Mouse (Mus musculus) hindbrain, embryonic 16.5 days (tissue): ENCODE results near the gene Arhgap33. TPM values are rescaled to one million over a fixed set of nuclear protein-coding genes. Genes with fewer than 3 reads are reported as not detected.

Experiments
- ATAC-seq: fragments of 200-750 bp; cut with Nextera tagmentation; 2 replicates; pipeline ENCODE4 v1.8.0; 2017; ENCODE audit warnings: moderate TSS enrichment, moderate library complexity
- H3K27ac ChIP-seq: fragments of 300-500 bp; sonication (generic); 2 replicates; pipeline ENCODE4 v1.5.1; 2014; ENCODE audit warnings: low read depth, mild to moderate bottlenecking, control low read depth, low read length, moderate library complexity
- H3K27me3 ChIP-seq: fragments of 300-500 bp; sonication (generic); replicated peaks from 2 replicates; pipeline ENCODE4 v1.6.1; 2014; ENCODE audit warnings: low read length; ENCODE audit not compliant: control insufficient read depth, insufficient read depth
- H3K36me3 ChIP-seq: fragments of 300-500 bp; sonication (generic); 2 replicates; pipeline ENCODE4 v1.6.1; 2014; ENCODE audit warnings: mild to moderate bottlenecking, low read length, moderate library complexity, mixed read lengths; ENCODE audit not compliant: control insufficient read depth, insufficient read depth
- H3K4me1 ChIP-seq: fragments of 300-500 bp; sonication (generic); 2 replicates; pipeline ENCODE4 v1.6.1; 2014; ENCODE audit warnings: low read depth, low read length; ENCODE audit not compliant: control insufficient read depth, insufficient read depth
- H3K4me2 ChIP-seq: fragments of 300-500 bp; sonication (generic); 2 replicates; pipeline ENCODE4 v1.6.1; 2014; ENCODE audit warnings: mild to moderate bottlenecking, low read length, control low read depth, moderate library complexity
- H3K4me3 ChIP-seq: fragments of 300-500 bp; sonication (generic); 2 replicates; pipeline ENCODE4 v1.5.1; 2014; ENCODE audit warnings: mild to moderate bottlenecking, low read length, control low read depth, moderate library complexity
- H3K9ac ChIP-seq: fragments of 300-500 bp; sonication (generic); 2 replicates; pipeline ENCODE4 v1.6.1; 2014; ENCODE audit warnings: low read depth, mild to moderate bottlenecking, control low read depth, low read length, moderate library complexity
- H3K9me3 ChIP-seq: fragments of 300-500 bp; sonication (generic); 2 replicates; pipeline ENCODE4 v1.6.1; 2014; ENCODE audit warnings: mild to moderate bottlenecking, low read length, moderate library complexity; ENCODE audit not compliant: control insufficient read depth
- WGBS: fragments of 180-500 bp; shearing (Covaris S2); extraction: QIAGEN DNeasy Blood & Tissue Kit; methylation state at CpG from one replicate; pipeline ENCODE4 v1.1.7; 2014; 5-methylcytosine and 5-hydroxymethylcytosine counted together
- polyA plus RNA-seq: library from polyadenylated mRNA; unstranded; fragments of >200 nt; fragmentation: Nextera tagmentation; extraction: Ambion mirVana; gene quantifications from 2 replicates; pipeline ENCODE4 v1.2.1, GENCODE M21; 2015

Gene Arhgap33
- polyA plus RNA-seq, 1 experiment from 2014 or later, result 94.8 TPM

DNA sequence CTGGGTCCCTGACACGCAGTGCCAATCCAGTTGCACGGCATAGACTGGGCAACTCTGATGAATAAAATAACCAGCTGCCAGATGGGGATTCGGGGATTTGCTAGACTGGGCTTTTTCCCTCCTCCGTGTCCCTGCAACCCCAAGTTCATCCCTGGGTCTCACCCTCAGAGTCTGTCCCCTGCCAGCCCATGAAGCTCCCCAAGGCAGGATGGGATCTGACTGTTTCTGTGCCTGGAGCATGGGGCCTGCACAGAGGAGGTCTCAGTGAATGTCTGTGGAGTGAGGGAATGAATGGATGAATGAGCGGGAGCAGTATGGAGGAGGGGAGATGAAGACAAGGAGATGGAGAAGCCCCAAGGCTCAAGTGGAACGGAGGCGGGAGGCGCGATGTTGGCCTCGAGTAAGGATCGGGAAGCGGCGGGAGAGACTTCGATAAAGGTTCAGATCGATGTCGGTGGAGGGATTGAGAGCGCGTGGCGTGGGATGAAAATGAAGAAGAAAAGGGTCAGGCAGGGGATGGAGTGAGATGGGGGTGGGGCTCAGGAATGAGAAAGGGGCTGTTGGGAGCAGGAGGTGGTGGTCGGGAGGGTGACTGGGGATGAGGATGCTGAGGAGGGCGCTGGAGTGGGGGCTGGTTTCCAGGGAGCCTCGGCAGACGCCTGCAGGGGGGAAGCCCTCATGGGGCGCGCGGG, 773 bp downstream of the Arhgap33 start:
- peak overlapping the region; percentile 94 for H3K9ac ChIP-seq
- peak; percentile 35 for ATAC-seq
- 1% methylated on average over 23 of the region's 26 CpGs for WGBS

GRCm38 (mm10) chr7:30532931-30533330, 1.9 kb downstream of the Arhgap33 start:
- peaks cover 32% of the 10 kb centered on the region for H3K4me1 ChIP-seq
- peak overlapping the region; percentile 51; the same call in 1 of the 2 replicates for H3K27ac ChIP-seq
- peak overlapping the region; percentile 79 for H3K4me3 ChIP-seq
- H3K4me2 ChIP-seq, result peak overlapping the region; percentile 88
- peak overlapping the region; percentile 94 for H3K9ac ChIP-seq
- H3K27me3 ChIP-seq, result no peaks in the 10 kb centered on the region
- no peaks in the 10 kb centered on the region for H3K9me3 ChIP-seq
- H3K36me3 ChIP-seq, result peaks cover 24% of the 10 kb centered on the region
- 6% methylated on average over 8 of the region's 8 CpGs for WGBS
- peak; percentile 5 for ATAC-seq

More for the DNA sequence above, 773 bp downstream of the Arhgap33 start:
- no peaks in the 10 kb centered on the region for H3K9me3 ChIP-seq
- H3K4me2 ChIP-seq, result peak overlapping the region; percentile 88
- H3K36me3 ChIP-seq, result peaks cover 14% of the 10 kb centered on the region
- no peaks in the 10 kb centered on the region for H3K27me3 ChIP-seq
- H3K4me3 ChIP-seq, result peak overlapping the region; percentile 79
- H3K4me1 ChIP-seq, result peaks cover 32% of the 10 kb centered on the region
- peak overlapping the region; percentile 95 for H3K27ac ChIP-seq

GRCm38 (mm10) chr7:30531291-30531815, 3.5 kb downstream of the Arhgap33 start:
- no peak overlapping the region for H3K9ac ChIP-seq
- no peak for ATAC-seq
- peaks cover 38% of the 10 kb centered on the region for H3K36me3 ChIP-seq
- no peaks in the 10 kb centered on the region for H3K27me3 ChIP-seq
- H3K4me2 ChIP-seq, result no peak overlapping the region; the same call in 1 of the 2 replicates
- no peak overlapping the region for H3K4me3 ChIP-seq
- no peak overlapping the region for H3K27ac ChIP-seq
- no peaks in the 10 kb centered on the region for H3K9me3 ChIP-seq
- peaks cover 32% of the 10 kb centered on the region for H3K4me1 ChIP-seq
- 80% methylated on average over 9 of the region's 9 CpGs for WGBS

DNA sequence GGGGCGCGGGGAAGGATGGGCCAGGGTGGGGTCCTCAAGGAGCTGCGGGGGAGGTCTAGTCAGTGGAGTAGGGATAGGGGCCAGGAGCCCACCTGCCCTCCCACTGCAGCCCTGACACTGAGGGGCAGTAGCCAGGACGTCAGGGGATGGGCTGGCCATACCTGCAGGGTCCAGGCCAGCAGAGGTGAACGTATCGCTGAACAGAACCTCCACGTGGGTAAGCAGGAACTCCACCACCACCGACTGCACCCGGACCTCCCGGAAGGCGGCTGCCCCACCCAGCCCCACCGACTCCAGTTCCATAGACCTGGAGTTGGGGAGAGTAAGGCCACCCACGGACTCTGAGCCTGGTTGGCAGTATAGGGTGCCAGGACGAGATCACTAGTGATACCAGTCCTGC, 7.9 kb downstream of the Arhgap33 start:
- H3K4me2 ChIP-seq, result no peak overlapping the region
- WGBS, result 78% methylated on average over 14 of the region's 14 CpGs
- peaks cover 62% of the 10 kb centered on the region for H3K36me3 ChIP-seq
- H3K9me3 ChIP-seq, result no peaks in the 10 kb centered on the region
- H3K27me3 ChIP-seq, result no peaks in the 10 kb centered on the region
- H3K27ac ChIP-seq, result no peak overlapping the region
- H3K9ac ChIP-seq, result no peak overlapping the region
- ATAC-seq, result no peak
- peaks cover 5% of the 10 kb centered on the region for H3K4me1 ChIP-seq
- no peak overlapping the region for H3K4me3 ChIP-seq

- Histone ChIP-seq H3K4me1 (no peaks in the 10 kb centered on the region; the same call in none of the 2 replicates), H3K27ac (no peak overlapping the region), H3K36me3 (peaks cover 62% of the 10 kb centered on the region), H3K4me2 (no peak overlapping the region), H3K9ac (no peak overlapping the region), H3K4me3 (no peak overlapping the region), H3K9me3 (no peaks in the 10 kb centered on the region), H3K27me3 (no peaks in the 10 kb centered on the region)
- no peak for ATAC-seq
- WGBS, result 36% methylated on average over 17 of the region's 17 CpGs
Observed at GRCm38 (mm10) chr7:30526399-30526798, 8.5 kb downstream of the Arhgap33 start.

DNA sequence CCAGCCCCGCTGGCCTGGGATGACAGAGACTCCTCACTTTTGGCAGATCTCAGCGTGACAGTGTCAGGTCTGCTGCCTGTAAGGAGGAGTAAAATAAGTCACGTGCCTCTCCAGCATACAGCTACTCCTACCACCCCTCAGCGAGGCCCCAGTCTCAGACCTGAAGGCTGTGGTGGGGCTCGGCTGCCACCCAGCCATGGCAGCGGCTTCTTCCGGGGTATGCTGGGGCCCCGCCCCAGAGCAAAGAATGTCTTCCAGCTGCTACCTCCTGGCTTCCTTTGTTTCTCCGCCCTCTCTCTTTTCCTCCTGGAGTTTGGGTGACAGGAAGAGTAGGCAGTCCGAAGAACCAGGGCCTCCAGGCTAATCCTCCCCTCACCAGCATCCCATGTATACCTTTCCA, 8.9 kb downstream of the Arhgap33 start:
- no peak overlapping the region for H3K9ac ChIP-seq
- H3K36me3 ChIP-seq, result peaks cover 62% of the 10 kb centered on the region
- ATAC-seq, result no peak
- 30% methylated on average over 10 of the region's 10 CpGs for WGBS
- peaks cover 2% of the 10 kb centered on the region for H3K4me1 ChIP-seq
- H3K27ac ChIP-seq, result no peak overlapping the region
- no peaks in the 10 kb centered on the region for H3K27me3 ChIP-seq
- H3K4me2 ChIP-seq, result no peak overlapping the region
- no peaks in the 10 kb centered on the region for H3K9me3 ChIP-seq
- H3K4me3 ChIP-seq, result no peak overlapping the region

DNA sequence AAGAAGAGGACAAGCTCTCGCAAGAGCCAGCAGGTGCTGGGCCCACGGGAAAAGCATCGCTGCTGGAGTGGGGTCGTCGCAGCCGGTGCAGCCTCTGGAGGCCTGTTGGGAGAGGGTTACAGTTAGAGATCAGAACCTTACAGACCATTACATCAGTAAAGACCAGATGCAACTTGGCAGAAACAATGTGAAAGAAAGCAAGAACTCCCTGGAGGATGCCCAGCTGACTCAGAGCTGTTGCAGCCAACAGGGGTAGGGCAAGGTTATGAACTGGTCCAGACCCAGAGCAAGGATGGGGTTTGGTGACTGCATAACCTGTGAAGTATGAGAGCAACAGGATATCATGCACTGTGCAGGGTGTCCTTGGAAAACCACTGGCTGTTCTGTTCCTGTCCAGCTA, 10.4 kb downstream of the Arhgap33 start:
- H3K4me3 ChIP-seq, result no peak overlapping the region
- 79% methylated on average over 6 of the region's 6 CpGs for WGBS
- H3K9ac ChIP-seq, result no peak overlapping the region
- peaks cover 5% of the 10 kb centered on the region for H3K4me1 ChIP-seq
- H3K4me2 ChIP-seq, result no peak overlapping the region
- no peaks in the 10 kb centered on the region for H3K9me3 ChIP-seq
- peaks cover 49% of the 10 kb centered on the region for H3K36me3 ChIP-seq
- no peak overlapping the region for H3K27ac ChIP-seq
- no peak for ATAC-seq
- H3K27me3 ChIP-seq, result no peaks in the 10 kb centered on the region

DNA sequence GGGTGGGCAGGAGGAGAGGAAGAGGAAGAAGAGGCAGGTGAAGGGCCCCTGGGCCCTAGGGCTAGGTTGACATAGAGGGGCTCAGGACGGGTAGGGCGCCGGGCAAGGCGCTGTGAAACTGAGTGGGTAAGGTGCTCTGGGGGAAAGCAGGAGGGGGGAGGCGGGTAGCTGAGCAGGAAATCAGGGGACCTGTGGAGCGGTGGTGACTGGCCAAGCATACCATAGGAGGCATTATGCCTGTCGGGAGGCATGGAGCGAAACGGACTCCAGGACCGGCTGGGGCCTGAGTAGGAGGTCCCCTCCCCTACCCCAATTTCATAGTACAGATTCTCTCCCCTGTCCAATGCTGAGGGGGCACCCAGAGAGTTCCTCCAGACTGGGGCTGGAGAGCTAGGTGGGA, 12.0 kb downstream of the Arhgap33 start:
- Histone ChIP-seq H3K9ac (no peak overlapping the region), H3K4me1 (peaks cover 5% of the 10 kb centered on the region), H3K4me3 (no peak overlapping the region), H3K27me3 (no peaks in the 10 kb centered on the region), H3K9me3 (no peaks in the 10 kb centered on the region), H3K4me2 (no peak overlapping the region), H3K36me3 (peaks cover 37% of the 10 kb centered on the region), H3K27ac (no peak overlapping the region)
- WGBS, result 74% methylated on average over 10 of the region's 10 CpGs
- ATAC-seq, result no peak

GRCm38 (mm10) chr7:30520856-30521255, 14.0 kb downstream of the Arhgap33 start:
- Histone ChIP-seq H3K4me1 (peaks cover 5% of the 10 kb centered on the region), H3K9me3 (no peaks in the 10 kb centered on the region), H3K36me3 (peaks cover 19% of the 10 kb centered on the region), H3K4me2 (no peak overlapping the region), H3K27ac (no peak overlapping the region), H3K27me3 (no peaks in the 10 kb centered on the region), H3K4me3 (no peak overlapping the region), H3K9ac (no peak overlapping the region)
- peak; percentile 3; the same call in 1 of the 2 replicates for ATAC-seq
- 66% methylated on average over 5 of the region's 5 CpGs for WGBS
